In the genomic region with DNA sequence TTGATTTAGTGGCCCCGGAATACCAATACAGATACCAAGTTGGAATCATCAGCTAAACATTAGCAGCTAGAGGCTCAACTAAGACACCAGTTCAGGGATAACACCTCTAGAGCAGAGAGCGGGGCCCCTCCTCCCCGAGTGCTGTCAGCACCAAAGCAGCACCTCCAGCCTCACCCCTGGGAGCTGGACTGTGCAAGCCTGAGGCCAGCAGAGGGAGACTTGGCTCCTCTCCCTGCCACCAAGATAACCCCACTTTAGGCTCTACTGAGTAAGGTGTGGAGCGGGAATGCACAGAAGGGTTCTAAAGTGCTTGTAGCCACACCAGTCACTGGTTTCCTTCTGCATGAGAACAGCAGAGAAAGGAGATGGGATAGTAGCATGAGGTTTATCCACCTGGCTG, we compare ENCODE assay signal across 15 mouse cellular contexts. TPM values are rescaled to one million over a fixed set of nuclear protein-coding genes. Genes with fewer than 3 reads are reported as not detected.
A peak's percentile ranks its signal among the peaks of the same experiment; 100 is the strongest.
DNase-seq lines count a peak whose midpoint lies in the region; ATAC-seq and TF ChIP-seq lines count a peak whose summit lies in the region.
"Had no signal": no experiment of that assay in that cellular context is flagged by ENCODE, and none has a peak within 500 bp of the region (broad histone marks: within the 10 kb centered on the region; RNA-seq: fewer than 3 reads in every experiment).

No protein-coding gene starts in this region.

- no peaks in the 10 kb centered on the region for H3K36me3 ChIP-seq in heart, embryonic 12.5 days
- no peaks in the 10 kb centered on the region for H3K36me3 ChIP-seq in intestine, postnatal 0 days (ENCODE audit: control insufficient read depth, insufficient read depth)
- H3K36me3 ChIP-seq: hindbrain, embryonic 12.5 days; limb, embryonic 10.5 days had no signal

- ATAC-seq in heart, embryonic 12.5 days (ENCODE audit: insufficient number of reproducible peaks, low FRiP score): peak; percentile 68
- ATAC-seq in intestine, postnatal 0 days: no peak

- DNase-seq in kidney, postnatal 10 days: peak; percentile 30
- DNase-seq in kidney, postnatal 25 days: no peak
- peak; percentile 13 for DNase-seq in R1 (ENCODE audit: low read depth, low spot score)
- DNase-seq in left cerebral cortex, postnatal 4 days: no peak
- no peak for DNase-seq in ovary, adult 18-20 months (ENCODE audit: low spot score)
- DNase-seq in adrenal gland, postnatal 36 days: no peak
- DNase-seq: cerebellum, adult 2 months; kidney, adult 9 months; layer of hippocampus, adult 9-11 months; thymus, adult 2 months had no signal

- peak overlapping the region; percentile 66 for H3K27ac ChIP-seq in heart, embryonic 12.5 days (ENCODE audit: poor library complexity, severe bottlenecking)
- H3K27ac ChIP-seq in intestine, postnatal 0 days (ENCODE audit: low read depth, low read length): no peak overlapping the region
- H3K27ac ChIP-seq: hindbrain, embryonic 12.5 days; limb, embryonic 10.5 days had no signal

- H3K4me2 ChIP-seq in heart, embryonic 12.5 days: peak overlapping the region; percentile 32
- H3K4me2 ChIP-seq in intestine, postnatal 0 days (replicated peaks; ENCODE audit: low read depth): no peak overlapping the region
- H3K4me2 ChIP-seq: hindbrain, embryonic 12.5 days had no signal

- H3K9ac ChIP-seq in heart, embryonic 12.5 days: no peak overlapping the region
- H3K9ac ChIP-seq in intestine, postnatal 0 days (ENCODE audit: low read depth, low read length): no peak overlapping the region
- H3K9ac ChIP-seq: hindbrain, embryonic 12.5 days had no signal

- intact Hi-C loops in left cerebral cortex, postnatal 4 days (cut with DNase I): no loop called here

- H3K9me3 ChIP-seq in heart, embryonic 12.5 days (replicated peaks): no peaks in the 10 kb centered on the region
- H3K9me3 ChIP-seq in intestine, postnatal 0 days (ENCODE audit: control insufficient read depth): no peaks in the 10 kb centered on the region
- H3K9me3 ChIP-seq: hindbrain, embryonic 12.5 days; limb, embryonic 10.5 days had no signal

- H3K4me3 ChIP-seq in heart, embryonic 12.5 days: no peak overlapping the region
- H3K4me3 ChIP-seq in intestine, postnatal 0 days (ENCODE audit: low read depth, low read length): no peak overlapping the region
- H3K4me3 ChIP-seq: erythroblast, embryonic 14.5 days; hindbrain, embryonic 12.5 days; limb, embryonic 10.5 days had no signal

- no peaks in the 10 kb centered on the region for H3K27me3 ChIP-seq in heart, embryonic 12.5 days (replicated peaks)
- no peaks in the 10 kb centered on the region for H3K27me3 ChIP-seq in intestine, postnatal 0 days (replicated peaks; ENCODE audit: control insufficient read depth, insufficient read depth, low read length)
- H3K27me3 ChIP-seq: hindbrain, embryonic 12.5 days had no signal

- WGBS in heart, embryonic 12.5 days: 26% methylated on average over 4 of the region's 4 CpGs
- WGBS in intestine, postnatal 0 days: 59% methylated on average over 4 of the region's 4 CpGs

- H3K4me1 ChIP-seq in heart, embryonic 12.5 days (replicated peaks): peaks cover 26% of the 10 kb centered on the region
- H3K4me1 ChIP-seq in intestine, postnatal 0 days (replicated peaks; ENCODE audit: control insufficient read depth, insufficient read depth, low read length): no peaks in the 10 kb centered on the region
- H3K4me1 ChIP-seq: hindbrain, embryonic 12.5 days had no signal

- TF ChIP-seq CTCF in intestine, postnatal 0 days (IDR thresholded peaks at IDR 0.05; ENCODE audit: low read depth): peak; percentile 41

RNA-seq across cellular contexts. Expression of gene Cenpf, which starts 10.5 kb away (rescaled TPM):
- 73.0 and 75.6 TPM in 2 replicates for polyA plus RNA-seq in heart, embryonic 12.5 days (2016; fragmentation: Nextera tagmentation; extraction: Ambion mirVana)
- polyA plus RNA-seq in intestine, postnatal 0 days (2015; fragmentation: Nextera tagmentation; extraction: Ambion mirVana): 17.8 and 18.9 TPM in 2 replicates
- total RNA-seq in left cerebral cortex, postnatal 4 days (2021): 1 to 10 TPM; 7.2 to 8.1 TPM
- 1 to 10 TPM; 4.0 to 4.7 TPM for total RNA-seq in adrenal gland, postnatal 36 days (2021)

RNA-seq across cellular contexts. Expression of gene Ptpn14, which starts 29.7 kb away (rescaled TPM):
- 11.6 and 14.0 TPM in 2 replicates for polyA plus RNA-seq in heart, embryonic 12.5 days (2016; fragmentation: Nextera tagmentation; extraction: Ambion mirVana)
- 1.5 and 1.9 TPM in 2 replicates for polyA plus RNA-seq in intestine, postnatal 0 days (2015; fragmentation: Nextera tagmentation; extraction: Ambion mirVana)
- 1 to 10 TPM; 6.4 to 6.5 TPM for total RNA-seq in left cerebral cortex, postnatal 4 days (2021)
- total RNA-seq in adrenal gland, postnatal 36 days (2021): 10 to 100 TPM; 18.5 to 22.7 TPM
- polyA plus RNA-seq: erythroblast, embryonic 14.5 days had no signal

Comparison
In these comparisons a context has a peak if more than half of its experiments do, and no peak if none do; other contexts are left out.
1. DNase-seq: peak in kidney, postnatal 10 days (single experiment) and R1 (single experiment); none in kidney, postnatal 25 days (0 of 2), left cerebral cortex, postnatal 4 days (single experiment), ovary, adult 18-20 months (single experiment) and adrenal gland, postnatal 36 days (0 of 2).